ENCODE assay signal across 8 mouse cellular contexts in genomic region chr14:60592822-60593221, GRCm38 (mm10). TPM values are rescaled to one million over a fixed set of nuclear protein-coding genes. Genes with fewer than 3 reads are reported as not detected.
DNase-seq lines count a peak whose midpoint lies in the region; ATAC-seq and TF ChIP-seq lines count a peak whose summit lies in the region.

No protein-coding gene starts in this region.

- ATAC-seq in heart, embryonic 16.5 days (replicated peaks; ENCODE audit: extremely low read depth, insufficient read depth, low FRiP score), result peak; percentile 32; the same call in 1 of the 2 replicates
- ATAC-seq in limb, embryonic 13.5 days (ENCODE audit: low FRiP score, low read depth), result peak; percentile 40; the same call in 1 of the 2 replicates
- 0 out of 2 replicates have a peak, but pooled peaks have one; percentile 42 for ATAC-seq in stomach, embryonic 14.5 days (ENCODE audit: insufficient number of reproducible peaks, insufficient read depth, low FRiP score, low read depth)
- no peak for ATAC-seq in midbrain, embryonic 14.5 days (ENCODE audit: low FRiP score, low TSS enrichment)

- no peaks in the 10 kb centered on the region for H3K36me3 ChIP-seq in heart, embryonic 16.5 days (ENCODE audit: control insufficient read depth, insufficient read depth)
- H3K36me3 ChIP-seq in limb, embryonic 13.5 days, result no peaks in the 10 kb centered on the region
- no peaks in the 10 kb centered on the region for H3K36me3 ChIP-seq in stomach, embryonic 14.5 days (ENCODE audit: control insufficient read depth, insufficient read depth, low read length)
- H3K36me3 ChIP-seq in midbrain, embryonic 14.5 days (ENCODE audit: control insufficient read depth, insufficient read depth, low read length), result no peaks in the 10 kb centered on the region

- no peak for TF ChIP-seq CTCF in layer of hippocampus, adult 2 months (conservative IDR thresholded peaks at IDR 0.05)

- peaks cover 20% of the 10 kb centered on the region for H3K4me1 ChIP-seq in heart, embryonic 16.5 days (ENCODE audit: control insufficient read depth, insufficient read depth, low read length)
- peaks cover 28% of the 10 kb centered on the region for H3K4me1 ChIP-seq in limb, embryonic 13.5 days
- peaks cover 12% of the 10 kb centered on the region; the same call in 1 of the 2 replicates for H3K4me1 ChIP-seq in stomach, embryonic 14.5 days (ENCODE audit: control insufficient read depth, insufficient read depth, low read length)
- H3K4me1 ChIP-seq in midbrain, embryonic 14.5 days (ENCODE audit: control insufficient read depth, insufficient read depth, low read length), result no peaks in the 10 kb centered on the region

- H3K9ac ChIP-seq in heart, embryonic 16.5 days (ENCODE audit: low read length), result no peak overlapping the region
- no peak overlapping the region for H3K9ac ChIP-seq in limb, embryonic 13.5 days
- no peak overlapping the region for H3K9ac ChIP-seq in stomach, embryonic 14.5 days (replicated peaks; ENCODE audit: low read depth, low read length)
- H3K9ac ChIP-seq in midbrain, embryonic 14.5 days (replicated peaks; ENCODE audit: low read length), result no peak overlapping the region

- peak overlapping the region; percentile 31 for H3K4me2 ChIP-seq in heart, embryonic 16.5 days (ENCODE audit: low read depth, low read length)
- H3K4me2 ChIP-seq in limb, embryonic 13.5 days (replicated peaks), result no peak overlapping the region
- no peak overlapping the region for H3K4me2 ChIP-seq in stomach, embryonic 14.5 days (replicated peaks; ENCODE audit: low read depth, low read length)
- H3K4me2 ChIP-seq in midbrain, embryonic 14.5 days (ENCODE audit: low read length), result no peak overlapping the region

- H3K4me3 ChIP-seq in layer of hippocampus, adult 2 months, result no peak overlapping the region
- H3K4me3 ChIP-seq in heart, embryonic 16.5 days (ENCODE audit: low read length), result no peak overlapping the region
- no peak overlapping the region for H3K4me3 ChIP-seq in limb, embryonic 13.5 days
- no peak overlapping the region for H3K4me3 ChIP-seq in stomach, embryonic 14.5 days (ENCODE audit: low read depth, low read length)
- H3K4me3 ChIP-seq in midbrain, embryonic 14.5 days (replicated peaks; ENCODE audit: low read depth, low read length), result no peak overlapping the region

- H3K9me3 ChIP-seq in heart, embryonic 16.5 days (replicated peaks; ENCODE audit: control insufficient read depth, low read length), result no peaks in the 10 kb centered on the region
- H3K9me3 ChIP-seq in limb, embryonic 13.5 days, result no peaks in the 10 kb centered on the region
- no peaks in the 10 kb centered on the region for H3K9me3 ChIP-seq in stomach, embryonic 14.5 days (ENCODE audit: control insufficient read depth, low read depth, low read length)
- no peaks in the 10 kb centered on the region for H3K9me3 ChIP-seq in midbrain, embryonic 14.5 days (ENCODE audit: control insufficient read depth, low read length)

- WGBS in heart, embryonic 16.5 days, result 7% methylated on average over 7 of the region's 7 CpGs
- WGBS in limb, embryonic 13.5 days, result 30% methylated on average over 7 of the region's 7 CpGs
- WGBS in stomach, embryonic 14.5 days, result 15% methylated on average over 7 of the region's 7 CpGs
- 75% methylated on average over 7 of the region's 7 CpGs for whole genome bisulfite sequencing in midbrain, embryonic 14.5 days

- no peaks in the 10 kb centered on the region; the same call in 1 of the 2 replicates for H3K27me3 ChIP-seq in heart, embryonic 16.5 days (ENCODE audit: control insufficient read depth, insufficient read depth, low read length)
- H3K27me3 ChIP-seq in limb, embryonic 13.5 days, result no peaks in the 10 kb centered on the region
- no peaks in the 10 kb centered on the region for H3K27me3 ChIP-seq in stomach, embryonic 14.5 days (ENCODE audit: control insufficient read depth, insufficient read depth, low read length)
- no peaks in the 10 kb centered on the region for H3K27me3 ChIP-seq in midbrain, embryonic 14.5 days (ENCODE audit: control insufficient read depth, insufficient read depth, low read length)

- peak; percentile 14 to 29 for DNase-seq in layer of hippocampus, adult 2 months (ENCODE audit: low spot score in 2 of 2)
- DNase-seq in layer of hippocampus, postnatal 25 days (ENCODE audit: extremely low spot score in 1 of 2, low spot score in 1 of 2), result no peak
- DNase-seq in adrenal gland, adult 18-20 months (ENCODE audit: low spot score in 2 of 2), result peak; percentile 51 to 62
- no peak for DNase-seq in thymus, postnatal 25 days
- DNase-seq in midbrain, embryonic 14.5 days, result no peak

- no peak overlapping the region for H3K27ac ChIP-seq in layer of hippocampus, adult 2 months
- H3K27ac ChIP-seq in heart, embryonic 16.5 days (ENCODE audit: low read length), result peak overlapping the region; percentile 45
- peak overlapping the region; percentile 39; the same call in 1 of the 2 replicates for H3K27ac ChIP-seq in limb, embryonic 13.5 days
- peak overlapping the region; percentile 45; the same call in 1 of the 2 replicates for H3K27ac ChIP-seq in stomach, embryonic 14.5 days (ENCODE audit: low read length)
- H3K27ac ChIP-seq in midbrain, embryonic 14.5 days (replicated peaks; ENCODE audit: low read depth, low read length), result no peak overlapping the region

RNA-seq across cellular contexts. Expression of gene Spata13, which starts 41.0 kb away (rescaled TPM):
- 10 to 100 TPM; 23.2 to 31.1 TPM for total RNA-seq in layer of hippocampus, adult 2 months (2021)
- 10 to 100 TPM; 27.6 to 28.5 TPM for total RNA-seq in layer of hippocampus, postnatal 25 days (2021)
- 100 to 1,000 TPM in 1 of 2 experiments, 10 to 100 TPM in 1; 95.8 to 130 TPM for total RNA-seq in adrenal gland, adult 18-20 months (2021)
- 18.9 and 21.4 TPM in 2 replicates for polyA plus RNA-seq in heart, embryonic 16.5 days (2015; fragmentation: Nextera tagmentation; extraction: Ambion mirVana)
- polyA plus RNA-seq in limb, embryonic 13.5 days (2015; fragmentation: Nextera tagmentation; extraction: Ambion mirVana), result 10.2 TPM in 2 replicates
- polyA plus RNA-seq in stomach, embryonic 14.5 days (2014; fragmentation: Nextera tagmentation; extraction: Ambion mirVana), result 16.8 and 17.9 TPM in 2 replicates
- polyA plus RNA-seq in midbrain, embryonic 14.5 days (2014; fragmentation: Nextera tagmentation; extraction: Ambion mirVana), result 22.0 and 31.6 TPM in 2 replicates

Comparison
In these comparisons a context has a peak if more than half of its experiments do, and no peak if none do; other contexts are left out.
1. DNase-seq: peak in layer of hippocampus, adult 2 months (2 of 2) and adrenal gland, adult 18-20 months (2 of 2); none in layer of hippocampus, postnatal 25 days (0 of 2), thymus, postnatal 25 days (single experiment) and midbrain, embryonic 14.5 days (single experiment).
2. H3K27ac ChIP-seq: peak in heart, embryonic 16.5 days (single experiment), limb, embryonic 13.5 days (single experiment) and stomach, embryonic 14.5 days (single experiment); none in layer of hippocampus, adult 2 months (single experiment) and midbrain, embryonic 14.5 days (single experiment).